Mouse (Mus musculus) ovary, postnatal 14 days (tissue): ENCODE measurements around the gene Ndel1.

Experiments used
- DNase-seq: peaks from one replicate; pipeline ENCODE4 v3.0.0; 2022; ENCODE audit warnings: low spot score

Gene Ndel1

DNA sequence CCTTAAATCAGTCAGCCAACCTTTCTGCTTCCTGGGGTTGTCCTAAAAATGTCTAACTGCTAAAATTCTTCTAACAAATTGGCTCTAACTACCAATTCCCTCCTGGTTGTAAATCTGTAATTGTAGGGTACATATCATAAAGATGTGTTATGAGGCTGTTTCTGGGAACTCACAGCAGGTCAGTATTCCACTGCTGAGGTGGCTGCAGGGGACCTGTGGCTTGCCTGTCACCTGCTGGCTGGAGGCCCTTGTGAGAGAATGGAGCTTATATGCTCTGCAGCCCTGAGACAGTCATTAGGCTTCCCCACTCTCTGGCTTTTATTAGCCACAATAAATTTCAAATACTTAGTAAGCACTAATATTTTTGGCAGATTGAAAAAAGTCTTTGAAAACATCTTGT lies 92.8 kb downstream of the Ndel1 start:
- DNase-seq, result no peak

DNA sequence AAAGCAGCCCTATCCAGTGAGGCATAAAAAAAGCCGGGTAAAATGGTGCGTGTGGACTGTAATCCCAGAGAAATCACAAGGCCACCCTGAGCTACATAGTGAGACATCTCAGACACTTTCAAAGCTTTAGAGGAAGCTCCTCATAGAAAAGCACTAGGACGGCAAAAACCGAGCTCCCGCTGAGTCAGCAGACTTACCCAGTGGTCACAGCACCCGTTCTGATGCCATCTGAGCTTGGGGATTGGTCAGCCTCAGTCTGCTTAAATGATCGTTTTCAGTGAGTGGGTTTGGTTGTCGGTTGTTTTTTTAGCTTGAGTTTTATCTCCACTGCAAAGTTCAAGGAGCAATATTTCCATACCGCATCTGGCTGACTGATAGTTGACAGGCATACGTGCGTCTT lies 93.7 kb downstream of the Ndel1 start:
- no peak for DNase-seq

DNA sequence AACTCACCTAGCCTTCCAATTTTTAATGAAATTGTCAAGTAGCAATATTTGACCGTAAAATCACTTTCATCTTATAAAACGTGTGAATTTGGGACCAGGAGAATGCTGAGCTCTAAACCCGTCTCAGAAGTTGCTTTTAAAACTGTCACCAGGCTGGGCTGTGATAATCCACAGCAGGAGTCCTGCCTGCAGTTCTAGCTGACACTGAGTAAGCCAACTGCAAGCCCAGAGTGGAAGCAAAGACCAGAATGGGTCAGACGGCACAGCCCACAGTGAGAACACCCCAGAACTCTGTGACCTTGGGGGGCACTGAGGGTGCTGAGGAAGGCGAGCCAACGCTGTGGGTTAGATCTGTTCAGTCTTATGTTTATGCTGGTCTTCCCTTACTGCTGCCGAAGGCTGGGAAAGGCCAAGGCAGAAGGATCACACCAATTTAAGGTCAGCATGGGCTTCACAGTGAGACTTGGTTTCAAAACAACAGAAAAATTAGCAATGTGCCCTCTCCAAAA lies 95.5 kb downstream of the Ndel1 start:
- no peak for DNase-seq
